Mouse (Mus musculus) small intestine, adult 2 months (tissue): ENCODE data around the gene Sh3pxd2b.

Experiments used
- CTCF ChIP-seq: fragments of 200-500 bp; IDR thresholded peaks from 2 replicates; pipeline ENCODE4 v1.5.1; 2012; ENCODE audit warnings: low read depth, mild to moderate bottlenecking, control low read depth, inconsistent platforms, low read length, moderate library complexity, mixed read lengths; ENCODE audit not compliant: insufficient replicate concordance, insufficient read length; ENCODE audit errors: extremely low read depth
- POLR2A ChIP-seq: fragments of 200-500 bp; IDR thresholded peaks from 2 replicates; pipeline ENCODE4 v1.6.1; 2012; ENCODE audit warnings: low read depth, mild to moderate bottlenecking, control low read depth, inconsistent platforms, low read length, moderate library complexity

GRCm38 (mm10) chr11:32363610-32364220 lies 16.1 kb downstream of the Sh3pxd2b start:
- TF ChIP-seq POLR2A (no peak), CTCF (no peak)
